Mouse (Mus musculus): ENCODE data around the gene BC049715. TPM values are rescaled to one million over a fixed set of nuclear protein-coding genes. Genes with fewer than 3 reads are reported as not detected.
"Not testable (repeated sequence)": the region's sequence is repeated elsewhere in the genome, so short reads cannot be mapped to it uniquely, and the experiment has no call there.

Gene BC049715
- polyA plus RNA-seq, 1 experiment: 1.5 TPM

- Histone ChIP-seq H3K4me3 (replicated peaks) (peak overlapping the region; percentile 91), H3K9me3 (no peaks in the 10 kb centered on the region), H3K27me3 (replicated peaks) (peaks cover 6% of the 10 kb centered on the region), H3K4me1 (peaks cover 48% of the 10 kb centered on the region), H3K36me3 (replicated peaks; ENCODE audit: low read length) (no peaks in the 10 kb centered on the region)
- TF ChIP-seq FLI1 (IDR thresholded peaks at IDR 0.05; ENCODE audit: low read length) (no peak), GATA1 (IDR thresholded peaks at IDR 0.05; ENCODE audit: borderline replicate concordance, low read length) (no peak)
Measured at GRCm38 (mm10) chr6:136858420-136858819, 31.0 kb downstream of the BC049715 start.

GRCm38 (mm10) chr6:136861020-136861419, 33.6 kb downstream of the BC049715 start:
- TF ChIP-seq GATA1 (IDR thresholded peaks at IDR 0.05; ENCODE audit: borderline replicate concordance, low read length) (no peak), FLI1 (IDR thresholded peaks at IDR 0.05; ENCODE audit: low read length) (no peak)
- Histone ChIP-seq H3K9me3 (no peaks in the 10 kb centered on the region), H3K4me3 (replicated peaks) (no peak overlapping the region), H3K4me1 (peaks cover 38% of the 10 kb centered on the region), H3K27me3 (replicated peaks) (peaks cover 13% of the 10 kb centered on the region), H3K36me3 (replicated peaks; ENCODE audit: low read length) (no peaks in the 10 kb centered on the region)

- Histone ChIP-seq H3K27me3 (replicated peaks) (peaks cover 6% of the 10 kb centered on the region), H3K9me3 (no peaks in the 10 kb centered on the region), H3K4me3 (replicated peaks) (no peak overlapping the region), H3K4me1 (peaks cover 10% of the 10 kb centered on the region; the same call in 1 of the 2 replicates), H3K36me3 (replicated peaks; ENCODE audit: low read length) (no peaks in the 10 kb centered on the region)
- TF ChIP-seq FLI1 (IDR thresholded peaks at IDR 0.05; ENCODE audit: low read length): no peak
- TF ChIP-seq GATA1 (IDR thresholded peaks at IDR 0.05; ENCODE audit: borderline replicate concordance, low read length): no peak
Measured at GRCm38 (mm10) chr6:136865360-136865759, 37.9 kb downstream of the BC049715 start.

GRCm38 (mm10) chr6:136866150-136866549, 38.7 kb downstream of the BC049715 start:
- no peaks in the 10 kb centered on the region for H3K9me3 ChIP-seq
- no peaks in the 10 kb centered on the region for H3K36me3 ChIP-seq (replicated peaks; ENCODE audit: low read length)
- peaks cover 6% of the 10 kb centered on the region for H3K27me3 ChIP-seq (replicated peaks)
- peaks cover 3% of the 10 kb centered on the region; the same call in 1 of the 2 replicates for H3K4me1 ChIP-seq
- TF ChIP-seq GATA1 (IDR thresholded peaks at IDR 0.05; ENCODE audit: borderline replicate concordance, low read length): no peak
- TF ChIP-seq FLI1 (IDR thresholded peaks at IDR 0.05; ENCODE audit: low read length): no peak
- no peak overlapping the region for H3K4me3 ChIP-seq (replicated peaks)

- Histone ChIP-seq H3K4me1 (no peaks in the 10 kb centered on the region), H3K9me3 (no peaks in the 10 kb centered on the region), H3K4me3 (replicated peaks) (no peak overlapping the region), H3K36me3 (replicated peaks; ENCODE audit: low read length) (no peaks in the 10 kb centered on the region), H3K27me3 (replicated peaks) (peaks cover 11% of the 10 kb centered on the region)
- TF ChIP-seq FLI1 (IDR thresholded peaks at IDR 0.05; ENCODE audit: low read length) (no peak), GATA1 (IDR thresholded peaks at IDR 0.05; ENCODE audit: borderline replicate concordance, low read length) (no peak)
Measured at GRCm38 (mm10) chr6:136868921-136869320, 41.5 kb downstream of the BC049715 start.

- TF ChIP-seq GATA1 (IDR thresholded peaks at IDR 0.05; ENCODE audit: borderline replicate concordance, low read length) (no peak), FLI1 (IDR thresholded peaks at IDR 0.05; ENCODE audit: low read length) (no peak)
- H3K9me3 ChIP-seq: no peaks in the 10 kb centered on the region
- H3K36me3 ChIP-seq (replicated peaks; ENCODE audit: low read length): no peaks in the 10 kb centered on the region
- H3K4me1 ChIP-seq: peaks cover 11% of the 10 kb centered on the region
- no peak overlapping the region for H3K4me3 ChIP-seq (replicated peaks)
- peaks cover 28% of the 10 kb centered on the region for H3K27me3 ChIP-seq (replicated peaks)
Measured at GRCm38 (mm10) chr6:136874599-136874998, 47.2 kb downstream of the BC049715 start.

GRCm38 (mm10) chr6:136875670-136876069, 48.2 kb downstream of the BC049715 start, which contains the start of gene Mgp:
Gene Mgp (minus strand): TSS chr6:136875823.
- Histone ChIP-seq H3K27me3 (replicated peaks) (peaks cover 28% of the 10 kb centered on the region), H3K4me1 (peaks cover 11% of the 10 kb centered on the region), H3K36me3 (replicated peaks; ENCODE audit: low read length) (no peaks in the 10 kb centered on the region), H3K9me3 (no peaks in the 10 kb centered on the region), H3K4me3 (replicated peaks) (no peak within 1 kb of the TSS)
- TF ChIP-seq GATA1 (IDR thresholded peaks at IDR 0.05; ENCODE audit: borderline replicate concordance, low read length) (no peak), FLI1 (IDR thresholded peaks at IDR 0.05; ENCODE audit: low read length) (no peak)

- H3K4me1 ChIP-seq: peaks cover 8% of the 10 kb centered on the region; the same call in 1 of the 2 replicates
- no peak for TF ChIP-seq FLI1 (IDR thresholded peaks at IDR 0.05; ENCODE audit: low read length)
- TF ChIP-seq GATA1 (IDR thresholded peaks at IDR 0.05; ENCODE audit: borderline replicate concordance, low read length): no peak
Measured at GRCm38 (mm10) chr6:136881678-136882077, 54.3 kb downstream of the BC049715 start.

GRCm38 (mm10) chr6:136883431-136883915, 56.0 kb downstream of the BC049715 start:
- TF ChIP-seq GATA1 (IDR thresholded peaks at IDR 0.05; ENCODE audit: borderline replicate concordance, low read length) (no peak), FLI1 (IDR thresholded peaks at IDR 0.05; ENCODE audit: low read length) (no peak)
- Histone ChIP-seq H3K27me3 (replicated peaks) (peaks cover 7% of the 10 kb centered on the region), H3K9me3 (no peaks in the 10 kb centered on the region), H3K36me3 (replicated peaks; ENCODE audit: low read length) (no peaks in the 10 kb centered on the region), H3K4me1 (peaks cover 8% of the 10 kb centered on the region; the same call in 1 of the 2 replicates), H3K4me3 (replicated peaks) (no peak overlapping the region)

More at GRCm38 (mm10) chr6:136881678-136882077, 54.3 kb downstream of the BC049715 start:
- H3K9me3 ChIP-seq: no peaks in the 10 kb centered on the region
- no peaks in the 10 kb centered on the region for H3K36me3 ChIP-seq (replicated peaks; ENCODE audit: low read length)
- peaks cover 12% of the 10 kb centered on the region for H3K27me3 ChIP-seq (replicated peaks)
- H3K4me3 ChIP-seq (replicated peaks): no peak overlapping the region

- no peaks in the 10 kb centered on the region for H3K9me3 ChIP-seq
- H3K4me3 ChIP-seq (replicated peaks): no peak overlapping the region
- H3K27me3 ChIP-seq (replicated peaks): peaks cover 7% of the 10 kb centered on the region
- H3K36me3 ChIP-seq (replicated peaks; ENCODE audit: low read length): no peaks in the 10 kb centered on the region
- no peak for TF ChIP-seq GATA1 (IDR thresholded peaks at IDR 0.05; ENCODE audit: borderline replicate concordance, low read length)
- TF ChIP-seq FLI1 (IDR thresholded peaks at IDR 0.05; ENCODE audit: low read length): no peak
- peaks cover 8% of the 10 kb centered on the region; the same call in 1 of the 2 replicates for H3K4me1 ChIP-seq
Measured at GRCm38 (mm10) chr6:136883961-136884360, 56.5 kb downstream of the BC049715 start.

- not testable (repeated sequence) for H3K9me3 ChIP-seq; H3K27me3 ChIP-seq (replicated peaks); H3K4me3 ChIP-seq (replicated peaks); H3K4me1 ChIP-seq; H3K36me3 ChIP-seq (replicated peaks; ENCODE audit: low read length)
Measured at GRCm38 (mm10) chr6:136884766-136885165, 57.3 kb downstream of the BC049715 start.
